ENCODE assay signal across 8 mouse cellular contexts in genomic region chr15:89150041-89150390, GRCm38 (mm10). TPM values are rescaled to one million over a fixed set of nuclear protein-coding genes. Genes with fewer than 3 reads are reported as not detected.
DNase-seq lines count a peak whose midpoint lies in the region; ATAC-seq and TF ChIP-seq lines count a peak whose summit lies in the region.

No protein-coding gene starts in this region.

- H3K9ac ChIP-seq in MEL (ENCODE audit: control insufficient read depth, low read depth, low read length, poor library complexity, severe bottlenecking) = no peak overlapping the region
- no peak overlapping the region for H3K9ac ChIP-seq in limb, embryonic 12.5 days (replicated peaks)

- H3K27ac ChIP-seq in MEL (ENCODE audit: control insufficient read depth, low read depth, low read length) = no peak overlapping the region
- H3K27ac ChIP-seq in limb, embryonic 12.5 days = no peak overlapping the region

- H3K27me3 ChIP-seq in MEL (ENCODE audit: control insufficient read depth in 1 of 2, insufficient read depth in 2 of 2, low read length in 2 of 2) (peaks cover 0 to 1% of the 10 kb centered on the region in 2 experiments; a peak in 1 of 4 replicates), myocyte (ENCODE audit: control insufficient read depth, insufficient read depth, insufficient read length) (no peaks in the 10 kb centered on the region)
- H3K27me3 ChIP-seq in limb, embryonic 12.5 days = peaks cover 47% of the 10 kb centered on the region

- intact Hi-C loops in gastrocnemius, postnatal 36 days (cut with DNase I) = no loop called here

- TF ChIP-seq CTCF in MEL (IDR thresholded peaks at IDR 0.05 in 2 of 3, conservative IDR thresholded peaks at IDR 0.05 in 1 of 3; ENCODE audit: control insufficient read depth in 1 of 3, insufficient read depth in 1 of 3, low read depth in 2 of 3, low read length in 3 of 3, poor library complexity in 1 of 3, severe bottlenecking in 1 of 3) = no peak

- peak overlapping the region; percentile 98 for H3K4me2 ChIP-seq in limb, embryonic 12.5 days
- H3K4me2 ChIP-seq in myocyte (ENCODE audit: low read depth) = peak overlapping the region; percentile 86

- no peak overlapping the region for H3ac ChIP-seq in myocyte (ENCODE audit: control insufficient read depth, insufficient read length)

- H3K9me3 ChIP-seq in MEL (replicated peaks; ENCODE audit: insufficient read depth, low read length) = no peaks in the 10 kb centered on the region
- H3K9me3 ChIP-seq in limb, embryonic 12.5 days = no peaks in the 10 kb centered on the region

- H3K4me1 ChIP-seq in MEL (ENCODE audit: control insufficient read depth in 1 of 2, insufficient read depth in 2 of 2, low read length in 2 of 2) = no peaks in the 10 kb centered on the region
- peaks cover 41% of the 10 kb centered on the region for H3K4me1 ChIP-seq in limb, embryonic 12.5 days (replicated peaks)

- 2% methylated on average over 13 of the region's 13 CpGs for WGBS in limb, embryonic 12.5 days

- no peaks in the 10 kb centered on the region for H3K36me3 ChIP-seq in MEL (ENCODE audit: control insufficient read depth in 1 of 2, insufficient read depth in 2 of 2, low read length in 2 of 2)
- H3K36me3 ChIP-seq in limb, embryonic 12.5 days = peaks cover 17% of the 10 kb centered on the region
- H3K36me3 ChIP-seq in myocyte (ENCODE audit: control insufficient read depth, insufficient read depth) = peaks cover 7% of the 10 kb centered on the region

- TF ChIP-seq POLR2A in MEL (IDR thresholded peaks at IDR 0.05; ENCODE audit: control insufficient read depth in 1 of 2, insufficient read depth in 1 of 2, low read depth in 1 of 2, low read length in 2 of 2, poor library complexity in 1 of 2) (no peak), myocyte (IDR thresholded peaks at IDR 0.05; ENCODE audit: insufficient read length, low read depth) (no peak)

- H3K79me2 ChIP-seq in MEL (ENCODE audit: control insufficient read depth, insufficient read depth, low read length, poor library complexity) (no peaks in the 10 kb centered on the region), myocyte (ENCODE audit: control insufficient read depth, insufficient read depth) (no peaks in the 10 kb centered on the region)

- no peak for ATAC-seq in limb, embryonic 12.5 days (ENCODE audit: insufficient number of reproducible peaks, insufficient read depth, low FRiP score, low TSS enrichment, low read depth)

- DNase-seq in adrenal gland, adult 2 months = peak; percentile 52
- no peak for DNase-seq in adrenal gland, postnatal 4 days (ENCODE audit: low spot score in 2 of 2)
- peak; percentile 69 for DNase-seq in MEL (ENCODE audit: low read depth, low spot score)
- DNase-seq in forelimb bud, embryonic 11.5 days (ENCODE audit: low read depth, low spot score) = peak; percentile 63
- DNase-seq in gastrocnemius, postnatal 36 days = no peak
- no peak for DNase-seq in layer of hippocampus, postnatal 36 days

- H3K4me3 ChIP-seq in MEL (ENCODE audit: control insufficient read depth in 1 of 2, insufficient read depth in 1 of 2, low read depth in 2 of 2, low read length in 2 of 2) (no peak overlapping the region), myocyte (peak overlapping the region; percentile 30)
- peak overlapping the region; percentile 71 for H3K4me3 ChIP-seq in limb, embryonic 12.5 days (replicated peaks)

- no peak for TF ChIP-seq RAD21 in MEL (IDR thresholded peaks at IDR 0.05; ENCODE audit: low read depth, low read length)

- TF ChIP-seq EP300 in MEL (IDR thresholded peaks at IDR 0.05; ENCODE audit: low read depth in 1 of 2, low read length in 2 of 2) = no peak

TF ChIP-seq in MEL, 35 proteins besides CTCF, POLR2A, EP300 and RAD21:
- TF ChIP-seq TAL1 (IDR thresholded peaks at IDR 0.05; ENCODE audit: low read length) (no peak), CHD1 (IDR thresholded peaks at IDR 0.05; ENCODE audit: low read depth, low read length) (no peak), ELF1 (IDR thresholded peaks at IDR 0.05; ENCODE audit: low read depth, low read length) (no peak), MEF2A (IDR thresholded peaks at IDR 0.05; ENCODE audit: extremely low read depth, insufficient replicate concordance, low read depth, low read length, poor library complexity, severe bottlenecking) (no peak), SIN3A (IDR thresholded peaks at IDR 0.05; ENCODE audit: low read length) (peak; percentile 65), MAZ (IDR thresholded peaks at IDR 0.05; ENCODE audit: low read depth, low read length) (no peak), MXI1 (IDR thresholded peaks at IDR 0.05; ENCODE audit: low read depth, low read length) (peak; percentile 70), CHD2 (IDR thresholded peaks at IDR 0.05; ENCODE audit: low read length) (no peak)
TF ChIP-seq in MEL: peak in this region for 2.

TF ChIP-seq in myocyte, 11 proteins besides CTCF, POLR2A, EP300 and RAD21 (continues in another document):
- no peak for TF ChIP-seq MYOG (IDR thresholded peaks at IDR 0.05; ENCODE audit: control insufficient read depth in 1 of 3, insufficient read depth in 1 of 3, insufficient read length in 2 of 3, low read depth in 2 of 3)
- TF ChIP-seq POLR2AphosphoS2 (IDR thresholded peaks at IDR 0.05; ENCODE audit: insufficient read length, low read depth) = no peak
- no peak for TF ChIP-seq CEBPB (IDR thresholded peaks at IDR 0.05; ENCODE audit: insufficient read depth, poor library complexity, severe bottlenecking)
- TF ChIP-seq USF1 (IDR thresholded peaks at IDR 0.05; ENCODE audit: low read depth) = no peak
- TF ChIP-seq REST (IDR thresholded peaks at IDR 0.05; ENCODE audit: insufficient read depth, insufficient read length) = peak; percentile 87
- no peak for TF ChIP-seq TCF3 (IDR thresholded peaks at IDR 0.05; ENCODE audit: insufficient read length, low read depth)
- no peak for TF ChIP-seq SRF (IDR thresholded peaks at IDR 0.05; ENCODE audit: control insufficient read depth, insufficient read length, low read depth)
- TF ChIP-seq E2F4 (IDR thresholded peaks at IDR 0.05; ENCODE audit: insufficient read depth) = no peak
- no peak for TF ChIP-seq MYOD1 (IDR thresholded peaks at IDR 0.05; ENCODE audit: control insufficient read depth in 1 of 3, insufficient read length in 2 of 3, low read depth in 2 of 3)

RNA-seq across cellular contexts. Expression of gene Mapk11, which starts 0.6 kb away (rescaled TPM):
- total RNA-seq in adrenal gland, adult 2 months (2021) = 1 to 10 TPM; 2.5 to 3.6 TPM
- 4.1 and 4.4 TPM in 2 replicates for polyA plus RNA-seq in adrenal gland, adult 2 months (2012; rRNA removed)
- total RNA-seq in adrenal gland, postnatal 4 days (2021) = 1 to 10 TPM; 6.9 to 8.6 TPM
- 0.04 and 0.16 TPM in 2 replicates for total RNA-seq in MEL (2012; rRNA removed)
- polyA plus RNA-seq in MEL (2012; ENCODE audit: insufficient read depth in 1 of 2, insufficient read length in 2 of 2, low read depth in 1 of 2, low replicate concordance in 2 of 2, missing spikeins in 1 of 2) (under 1 TPM in 1 of 2 experiments, not detected in 1; 0.04 TPM), myocyte (2012; fragmentation: generic; extraction: Trizol) (9.1 TPM)
- 13.6 and 14.4 TPM in 2 replicates for polyA plus RNA-seq in limb, embryonic 12.5 days (2016; fragmentation: Nextera tagmentation; extraction: Ambion mirVana)
- total RNA-seq in gastrocnemius, postnatal 36 days (2021) = 1 to 10 TPM in 1 of 2 experiments, under 1 TPM in 1; 0.79 to 1.1 TPM
- 10 to 100 TPM; 21.9 to 22.8 TPM for total RNA-seq in layer of hippocampus, postnatal 36 days (2021)

RNA-seq across cellular contexts. Expression of gene Mapk12, which starts 9.5 kb away (rescaled TPM):
- total RNA-seq in adrenal gland, adult 2 months (2021) = 10 to 100 TPM in 1 of 2 experiments, 1 to 10 TPM in 1; 6.7 to 10.2 TPM
- polyA plus RNA-seq in adrenal gland, adult 2 months (2012; rRNA removed) = 5.9 and 9.1 TPM in 2 replicates
- 10 to 100 TPM; 13.9 to 16.2 TPM for total RNA-seq in adrenal gland, postnatal 4 days (2021)
- 0.10 TPM in 1 of 2 replicates, not detected in the other for total RNA-seq in MEL (2012; rRNA removed)
- under 1 TPM in 1 of 2 experiments, not detected in 1; 0.18 TPM for polyA plus RNA-seq in MEL (2012; ENCODE audit: insufficient read depth in 1 of 2, insufficient read length in 2 of 2, low read depth in 1 of 2, low replicate concordance in 2 of 2, missing spikeins in 1 of 2)
- polyA plus RNA-seq in limb, embryonic 12.5 days (2016; fragmentation: Nextera tagmentation; extraction: Ambion mirVana) = 8.9 and 9.3 TPM in 2 replicates
- 35.0 TPM for polyA plus RNA-seq in myocyte (2012; fragmentation: generic; extraction: Trizol)
- 100 to 1,000 TPM; 131 to 136 TPM for total RNA-seq in gastrocnemius, postnatal 36 days (2021)
- total RNA-seq in layer of hippocampus, postnatal 36 days (2021) = 1 to 10 TPM; 3.1 to 4.7 TPM

RNA-seq across cellular contexts. Expression of gene Hdac10, which starts 21.5 kb away (rescaled TPM):
- 10 to 100 TPM; 10.9 to 11.2 TPM for total RNA-seq in adrenal gland, adult 2 months (2021)
- 29.7 and 30.3 TPM in 2 replicates for polyA plus RNA-seq in adrenal gland, adult 2 months (2012; rRNA removed)
- 10 to 100 TPM; 19.8 TPM for total RNA-seq in adrenal gland, postnatal 4 days (2021)
- 17.9 and 23.3 TPM in 2 replicates for total RNA-seq in MEL (2012; rRNA removed)
- polyA plus RNA-seq in MEL (2012; ENCODE audit: insufficient read depth in 1 of 2, insufficient read length in 2 of 2, low read depth in 1 of 2, low replicate concordance in 2 of 2, missing spikeins in 1 of 2) = 10 to 100 TPM in 1 of 2 experiments, not detected in 1; 26.6 TPM
- 15.0 and 15.2 TPM in 2 replicates for polyA plus RNA-seq in limb, embryonic 12.5 days (2016; fragmentation: Nextera tagmentation; extraction: Ambion mirVana)
- polyA plus RNA-seq in myocyte (2012; fragmentation: generic; extraction: Trizol) = 11.7 TPM
- total RNA-seq in gastrocnemius, postnatal 36 days (2021) = 1 to 10 TPM; 4.9 to 6.4 TPM
- 10 to 100 TPM; 14.3 to 14.7 TPM for total RNA-seq in layer of hippocampus, postnatal 36 days (2021)

RNA-seq across cellular contexts. Expression of gene Tubgcp6, which starts 27.1 kb away (rescaled TPM):
- total RNA-seq in adrenal gland, adult 2 months (2021) = 10 to 100 TPM; 11.2 to 12.3 TPM
- polyA plus RNA-seq in adrenal gland, adult 2 months (2012; rRNA removed) = 30.6 and 31.8 TPM in 2 replicates
- 10 to 100 TPM; 20.1 to 24.8 TPM for total RNA-seq in adrenal gland, postnatal 4 days (2021)
- 14.4 and 17.5 TPM in 2 replicates for total RNA-seq in MEL (2012; rRNA removed)
- polyA plus RNA-seq in MEL (2012; ENCODE audit: insufficient read depth in 1 of 2, insufficient read length in 2 of 2, low read depth in 1 of 2, low replicate concordance in 2 of 2, missing spikeins in 1 of 2) (10 to 100 TPM in 1 of 2 experiments, not detected in 1; 25.3 TPM), myocyte (2012; fragmentation: generic; extraction: Trizol) (15.0 TPM)
- 22.7 and 24.8 TPM in 2 replicates for polyA plus RNA-seq in limb, embryonic 12.5 days (2016; fragmentation: Nextera tagmentation; extraction: Ambion mirVana)
- total RNA-seq in gastrocnemius, postnatal 36 days (2021) = 1 to 10 TPM; 7.0 to 8.0 TPM
- total RNA-seq in layer of hippocampus, postnatal 36 days (2021) = 10 to 100 TPM; 28.4 to 35.3 TPM

RNA-seq across cellular contexts. Expression of gene Plxnb2, which starts 30.6 kb away (rescaled TPM):
- 100 to 1,000 TPM in 1 of 2 experiments, 10 to 100 TPM in 1; 94.8 to 118 TPM for total RNA-seq in adrenal gland, adult 2 months (2021)
- 168 and 182 TPM in 2 replicates for polyA plus RNA-seq in adrenal gland, adult 2 months (2012; rRNA removed)
- 100 to 1,000 TPM; 167 to 207 TPM for total RNA-seq in adrenal gland, postnatal 4 days (2021)
- total RNA-seq in MEL (2012; rRNA removed) = 0.10 and 0.19 TPM in 2 replicates
- polyA plus RNA-seq in MEL (2012; ENCODE audit: insufficient read depth in 1 of 2, insufficient read length in 2 of 2, low read depth in 1 of 2, low replicate concordance in 2 of 2, missing spikeins in 1 of 2) = under 1 TPM in 1 of 2 experiments, not detected in 1; 0.17 TPM
- 157 and 170 TPM in 2 replicates for polyA plus RNA-seq in limb, embryonic 12.5 days (2016; fragmentation: Nextera tagmentation; extraction: Ambion mirVana)
- polyA plus RNA-seq in myocyte (2012; fragmentation: generic; extraction: Trizol) = 278 TPM
- 1 to 10 TPM; 8.9 to 9.6 TPM for total RNA-seq in gastrocnemius, postnatal 36 days (2021)
- 10 to 100 TPM; 51.0 to 58.7 TPM for total RNA-seq in layer of hippocampus, postnatal 36 days (2021)

Comparison
In these comparisons a context has a peak if more than half of its experiments do, and no peak if none do; other contexts are left out.
1. DNase-seq: peak in adrenal gland, adult 2 months (single experiment), MEL (single experiment) and forelimb bud, embryonic 11.5 days (single experiment); none in adrenal gland, postnatal 4 days (0 of 2), gastrocnemius, postnatal 36 days (0 of 2) and layer of hippocampus, postnatal 36 days (0 of 2).
2. H3K4me3 ChIP-seq: peak in limb, embryonic 12.5 days (single experiment) and myocyte (single experiment); none in MEL (0 of 2).
3. RNA of gene Mapk12, which starts 9.5 kb away (total RNA-seq): 131 to 136 TPM in gastrocnemius, postnatal 36 days; 13.9 to 16.2 TPM in adrenal gland, postnatal 4 days, 6.7 to 10.2 TPM in adrenal gland, adult 2 months, 3.1 to 4.7 TPM in layer of hippocampus, postnatal 36 days and 0.10 TPM in MEL; every median in the first group is over 4 times any median in the second.